Mouse (Mus musculus) CD8-positive naive resting alpha-beta T cell, adult 57 days (primary cell): ENCODE measurements around the gene Tenm3. TPM values are rescaled to one million over a fixed set of nuclear protein-coding genes. Genes with fewer than 3 reads are reported as not detected.

ENCODE experiments used
- total RNA-seq: library from RNA; stranded (reverse); gene quantifications from one replicate; pipeline ENCODE4 v1.2.4, GENCODE M21; 2023

The Tenm3 gene
- 1.1 TPM for total RNA-seq

DNA sequence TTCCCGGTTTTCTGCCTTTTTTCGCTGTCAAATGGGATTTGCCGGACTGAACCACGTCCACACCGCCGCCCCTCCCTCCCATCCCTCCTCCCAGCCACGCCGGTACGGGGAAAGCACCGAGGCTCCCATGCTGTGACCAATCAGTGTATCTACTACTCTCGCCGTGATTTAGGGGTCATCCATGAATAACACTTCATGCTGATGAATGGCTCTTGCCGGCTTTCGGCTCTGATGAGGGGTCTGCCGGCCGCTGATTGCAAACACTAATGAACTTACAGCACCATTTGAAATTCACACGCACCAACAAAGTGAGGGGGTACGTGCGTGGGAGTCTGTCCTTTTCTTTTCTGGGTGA is at the start of gene Tenm3:
Gene Tenm3 (minus strand): TSS at position 21 of the 355 bp plus-strand sequence.

